8 mouse cellular contexts compared by ENCODE assay signal in the genomic region with DNA sequence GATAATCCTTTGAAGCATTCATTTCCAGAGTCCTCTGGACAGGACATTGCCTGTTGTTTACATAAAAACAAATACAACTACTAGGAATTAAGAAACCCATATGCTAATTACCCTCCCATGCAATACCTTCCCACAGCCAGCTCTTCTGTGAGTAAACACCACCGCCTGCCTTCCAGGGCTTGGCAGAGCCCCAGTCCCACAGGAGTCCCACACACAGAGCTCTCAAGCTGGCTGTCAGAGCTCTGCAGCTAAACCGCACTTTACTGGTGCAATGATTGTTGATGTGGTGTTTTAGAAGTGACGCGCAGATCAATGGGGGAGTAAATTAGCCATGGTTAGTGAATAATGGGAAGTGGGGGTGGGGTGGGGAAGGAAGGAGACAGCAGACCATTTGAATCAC.
DNase-seq lines count a peak whose midpoint lies in the region; ATAC-seq lines count a peak whose summit lies in the region.
"Had no signal": no experiment of that assay in that cellular context is flagged by ENCODE, and none has a peak within 500 bp of the region (broad histone marks: within the 10 kb centered on the region; RNA-seq: fewer than 3 reads in every experiment).

No protein-coding gene starts in this region.

- no peak overlapping the region for H3K9ac ChIP-seq in midbrain, embryonic 11.5 days (ENCODE audit: low read length)
- H3K9ac ChIP-seq: heart, embryonic 13.5 days had no signal

- 22% methylated on average over 4 of the region's 4 CpGs for WGBS in midbrain, embryonic 11.5 days
- WGBS in midbrain, embryonic 10.5 days, result 32% methylated on average over 4 of the region's 4 CpGs

- H3K9me3 ChIP-seq in midbrain, embryonic 11.5 days (ENCODE audit: control insufficient read depth, low read length), result no peaks in the 10 kb centered on the region
- no peaks in the 10 kb centered on the region for H3K9me3 ChIP-seq in midbrain, embryonic 10.5 days (replicated peaks)
- H3K9me3 ChIP-seq: heart, embryonic 13.5 days had no signal

- peaks cover 3% of the 10 kb centered on the region; the same call in 1 of the 2 replicates for H3K4me1 ChIP-seq in midbrain, embryonic 11.5 days (ENCODE audit: control insufficient read depth, insufficient read depth, low read length)
- peaks cover 19% of the 10 kb centered on the region for H3K4me1 ChIP-seq in midbrain, embryonic 10.5 days

- no peak for DNase-seq in midbrain, embryonic 11.5 days (ENCODE audit: low spot score, missing footprints)
- no peak for DNase-seq in midbrain, embryonic 10.5 days (ENCODE audit: low spot score)
- DNase-seq in frontal cortex, postnatal 10 days (ENCODE audit: low spot score in 2 of 2), result peak; percentile 31 to 51
- peak; percentile 57 to 79 for DNase-seq in layer of hippocampus, adult 18-20 months (ENCODE audit: low spot score in 2 of 2)
- DNase-seq in lung, postnatal 4 days, result peak; percentile 15 to 74

- no peak overlapping the region for H3K4me2 ChIP-seq in midbrain, embryonic 11.5 days
- H3K4me2 ChIP-seq: heart, embryonic 13.5 days had no signal

- ATAC-seq in midbrain, embryonic 11.5 days (ENCODE audit: low FRiP score), result peak; percentile 73
- no peak for ATAC-seq in granulocyte monocyte progenitor cell, adult 5-6 weeks (replicated peaks; ENCODE audit: poor library complexity, severe bottlenecking)
- ATAC-seq in monocyte, adult 5-6 weeks (replicated peaks; ENCODE audit: insufficient number of reproducible peaks, low FRiP score, low TSS enrichment, poor library complexity, severe bottlenecking), result no peak

- H3K27ac ChIP-seq in midbrain, embryonic 11.5 days (ENCODE audit: low read depth, low read length), result no peak overlapping the region
- H3K27ac ChIP-seq in midbrain, embryonic 10.5 days (replicated peaks), result no peak overlapping the region
- H3K27ac ChIP-seq: heart, embryonic 13.5 days had no signal

- H3K36me3 ChIP-seq in midbrain, embryonic 11.5 days (ENCODE audit: control insufficient read depth, insufficient read depth, low read length), result no peaks in the 10 kb centered on the region
- no peaks in the 10 kb centered on the region for H3K36me3 ChIP-seq in midbrain, embryonic 10.5 days
- H3K36me3 ChIP-seq: heart, embryonic 13.5 days had no signal

- H3K27me3 ChIP-seq in midbrain, embryonic 11.5 days (ENCODE audit: control insufficient read depth, insufficient read depth, low read length), result no peaks in the 10 kb centered on the region
- H3K27me3 ChIP-seq in midbrain, embryonic 10.5 days (ENCODE audit: low read depth, poor library complexity, severe bottlenecking), result 0 out of 2 replicates have a peak, but pooled peaks cover 5% of the 10 kb centered on the region
- H3K27me3 ChIP-seq: heart, embryonic 13.5 days had no signal

- H3K4me3 ChIP-seq in midbrain, embryonic 11.5 days (ENCODE audit: low read depth, low read length), result no peak overlapping the region
- no peak overlapping the region for H3K4me3 ChIP-seq in midbrain, embryonic 10.5 days
- H3K4me3 ChIP-seq: heart, embryonic 13.5 days had no signal

Comparison
In these comparisons a context has a peak if more than half of its experiments do, and no peak if none do; other contexts are left out.
1. DNase-seq: peak in frontal cortex, postnatal 10 days (2 of 2), layer of hippocampus, adult 18-20 months (2 of 2) and lung, postnatal 4 days (2 of 2); none in midbrain, embryonic 11.5 days (single experiment) and midbrain, embryonic 10.5 days (single experiment).